7 mouse cellular contexts compared by ENCODE assay signal in genomic region chr3:142310446-142310845, GRCm38 (mm10).
DNase-seq lines count a peak whose midpoint lies in the region; ATAC-seq and TF ChIP-seq lines count a peak whose summit lies in the region.

No protein-coding gene starts in this region.

- ATAC-seq in forebrain, embryonic 13.5 days, result peak; percentile 90
- peak; percentile 91 for ATAC-seq in neural tube, embryonic 12.5 days (ENCODE audit: low FRiP score, low read depth)

- H3K9me3 ChIP-seq in forebrain, embryonic 13.5 days (replicated peaks), result no peaks in the 10 kb centered on the region
- H3K9me3 ChIP-seq in neural tube, embryonic 12.5 days, result no peaks in the 10 kb centered on the region

- H3K27ac ChIP-seq in layer of hippocampus, adult 2 months, result peak overlapping the region; percentile 77
- H3K27ac ChIP-seq in forebrain, embryonic 13.5 days, result no peak overlapping the region
- no peak overlapping the region for H3K27ac ChIP-seq in neural tube, embryonic 12.5 days

- H3K27me3 ChIP-seq in forebrain, embryonic 13.5 days, result no peaks in the 10 kb centered on the region
- H3K27me3 ChIP-seq in neural tube, embryonic 12.5 days (replicated peaks), result no peaks in the 10 kb centered on the region

- peaks cover 25% of the 10 kb centered on the region for H3K4me1 ChIP-seq in forebrain, embryonic 13.5 days
- peaks cover 13% of the 10 kb centered on the region for H3K4me1 ChIP-seq in neural tube, embryonic 12.5 days

- TF ChIP-seq POLR2A in brain, embryonic 14.5 days (IDR thresholded peaks at IDR 0.05; ENCODE audit: borderline replicate concordance, extremely low read depth, insufficient read depth, insufficient read length, poor library complexity, severe bottlenecking), result no peak

- no peak for TF ChIP-seq CTCF in layer of hippocampus, adult 2 months (conservative IDR thresholded peaks at IDR 0.05)
- TF ChIP-seq CTCF in brain, embryonic 14.5 days (IDR thresholded peaks at IDR 0.05; ENCODE audit: borderline replicate concordance, extremely low read depth, insufficient read depth, insufficient read length), result no peak

- peak in 1 of 2 experiments; percentile 7 for DNase-seq in layer of hippocampus, adult 2 months (ENCODE audit: low spot score in 2 of 2)
- no peak for DNase-seq in layer of hippocampus, adult 8-10 months (ENCODE audit: low spot score in 2 of 2)
- peak; percentile 86 for DNase-seq in brain, embryonic 14.5 days (ENCODE audit: low read depth)
- no peak for DNase-seq in testis, postnatal 10 days (ENCODE audit: low spot score)
- DNase-seq in lung, postnatal 36 days, result no peak

- 2% methylated on average over 2 of the region's 2 CpGs for WGBS in forebrain, embryonic 13.5 days
- WGBS in neural tube, embryonic 12.5 days, result 19% methylated on average over 2 of the region's 2 CpGs

- no peaks in the 10 kb centered on the region for H3K36me3 ChIP-seq in forebrain, embryonic 13.5 days (ENCODE audit: poor library complexity, severe bottlenecking)
- H3K36me3 ChIP-seq in neural tube, embryonic 12.5 days, result no peaks in the 10 kb centered on the region

- peak overlapping the region; percentile 19; the same call in 1 of the 2 replicates for H3K4me3 ChIP-seq in layer of hippocampus, adult 2 months
- H3K4me3 ChIP-seq in forebrain, embryonic 13.5 days, result no peak overlapping the region
- H3K4me3 ChIP-seq in neural tube, embryonic 12.5 days, result no peak overlapping the region

- H3K9ac ChIP-seq in forebrain, embryonic 13.5 days, result no peak overlapping the region
- H3K9ac ChIP-seq in neural tube, embryonic 12.5 days, result no peak overlapping the region

- peak overlapping the region; percentile 24; the same call in 1 of the 2 replicates for H3K4me2 ChIP-seq in forebrain, embryonic 13.5 days
- no peak overlapping the region; the same call in 1 of the 2 replicates for H3K4me2 ChIP-seq in neural tube, embryonic 12.5 days (replicated peaks)
